Mouse (Mus musculus) forebrain, embryonic 11.5 days (tissue): ENCODE measurements around the gene Khsrp. TPM values are rescaled to one million over a fixed set of nuclear protein-coding genes. Genes with fewer than 3 reads are reported as not detected.

Experiments
- ATAC-seq: fragments of 200-750 bp; cut with Nextera tagmentation; replicated peaks from 2 replicates; pipeline ENCODE4 v1.8.0; 2017; ENCODE audit warnings: moderate TSS enrichment; ENCODE audit not compliant: low FRiP score
- DNase-seq: peaks from one replicate; pipeline ENCODE4 v3.0.0-alpha.2; 2017; ENCODE audit warnings: low spot score
- H3K27ac ChIP-seq: fragments of 300-500 bp; sonication (generic); 2 replicates; pipeline ENCODE4 v1.5.1; 2014; ENCODE audit warnings: low read depth, low read length
- H3K27me3 ChIP-seq: fragments of 300-500 bp; sonication (generic); 2 replicates; pipeline ENCODE4 v1.6.1; 2014; ENCODE audit warnings: mild to moderate bottlenecking, low read length, mixed read lengths; ENCODE audit not compliant: control insufficient read depth, insufficient read depth
- H3K36me3 ChIP-seq: fragments of 300-500 bp; sonication (generic); 2 replicates; pipeline ENCODE4 v1.6.1; 2014; ENCODE audit warnings: mild to moderate bottlenecking, low read length, moderate library complexity, mixed read lengths; ENCODE audit not compliant: control insufficient read depth, insufficient read depth
- H3K4me1 ChIP-seq: fragments of 300-500 bp; sonication (generic); replicated peaks from 2 replicates; pipeline ENCODE4 v1.6.1; 2014; ENCODE audit warnings: low read length, mixed read lengths; ENCODE audit not compliant: control insufficient read depth, insufficient read depth
- H3K4me2 ChIP-seq: fragments of 300-500 bp; sonication (generic); 2 replicates; pipeline ENCODE4 v1.6.1; 2014; ENCODE audit warnings: low read depth, mild to moderate bottlenecking, low read length, moderate library complexity, mixed read lengths; ENCODE audit not compliant: severe bottlenecking
- H3K4me3 ChIP-seq: fragments of 300-500 bp; sonication (generic); 2 replicates; pipeline ENCODE4 v1.5.1; 2014; ENCODE audit warnings: low read depth, low read length
- H3K9ac ChIP-seq: fragments of 300-500 bp; sonication (generic); 2 replicates; pipeline ENCODE4 v1.6.1; 2014; ENCODE audit warnings: low read length
- H3K9me3 ChIP-seq: fragments of 300-500 bp; sonication (generic); 2 replicates; pipeline ENCODE4 v1.6.1; 2016; ENCODE audit warnings: low read length, mixed read lengths; ENCODE audit not compliant: control insufficient read depth
- WGBS: fragments of 180-500 bp; shearing (Covaris S2); extraction: QIAGEN DNeasy Blood & Tissue Kit; methylation state at CpG from one replicate; pipeline ENCODE4 v1.1.7; 2014; 5-methylcytosine and 5-hydroxymethylcytosine counted together
- polyA plus RNA-seq: library from polyadenylated mRNA; unstranded; fragments of >200 nt; fragmentation: Nextera tagmentation; extraction: Ambion mirVana; gene quantifications from 2 replicates; pipeline ENCODE4 v1.2.1, GENCODE M21; 2014

Gene Khsrp
- 62.9 and 67.6 TPM in 2 replicates for polyA plus RNA-seq

GRCm38 (mm10) chr17:57030931-57031660, at the start of gene Khsrp:
Gene Khsrp, minus strand, starts transcription at chr17:57031522.
- H3K36me3 ChIP-seq, result peaks cover 12% of the 10 kb centered on the region
- H3K4me1 ChIP-seq, result peaks cover 11% of the 10 kb centered on the region; the same call in 1 of the 2 replicates
- DNase-seq, result peak; percentile 85
- peak; percentile 1; the same call in 1 of the 2 replicates for ATAC-seq
- H3K9ac ChIP-seq, result peak within 1 kb of the TSS; percentile 98
- H3K9me3 ChIP-seq, result no peaks in the 10 kb centered on the region
- H3K27ac ChIP-seq, result peak within 1 kb of the TSS; percentile 85
- H3K27me3 ChIP-seq, result no peaks in the 10 kb centered on the region
- H3K4me2 ChIP-seq, result peak within 1 kb of the TSS; percentile 97
- WGBS, result under 1% methylated on average over 88 of the region's 99 CpGs
- H3K4me3 ChIP-seq, result peak within 1 kb of the TSS; percentile 98

DNA sequence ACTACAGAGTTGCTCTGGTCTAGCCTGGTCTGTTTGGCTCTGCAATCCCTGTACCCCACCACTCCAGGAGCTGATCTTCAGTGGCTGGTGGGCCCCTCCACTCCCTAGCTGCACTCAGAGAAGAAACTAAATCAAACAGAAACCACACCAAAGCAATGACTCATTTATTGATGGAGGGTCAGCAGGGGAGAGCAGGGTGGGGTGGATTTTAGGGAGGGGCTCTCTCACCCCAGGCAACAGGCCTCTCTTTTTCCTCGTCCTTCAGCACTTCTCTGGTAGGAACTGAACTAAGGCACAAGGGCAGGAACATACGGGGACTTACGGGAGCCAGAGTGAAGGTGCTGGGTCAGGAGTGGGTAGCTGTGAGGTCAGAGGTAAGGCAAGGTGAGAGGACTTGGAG, 48.6 kb upstream of the Khsrp start:
- Histone ChIP-seq H3K27ac (no peak overlapping the region), H3K9ac (no peak overlapping the region), H3K4me1 (no peaks in the 10 kb centered on the region), H3K4me3 (no peak overlapping the region), H3K36me3 (no peaks in the 10 kb centered on the region), H3K9me3 (no peaks in the 10 kb centered on the region), H3K4me2 (no peak overlapping the region), H3K27me3 (no peaks in the 10 kb centered on the region)
- no peak for DNase-seq
- 75% methylated on average over 3 of the region's 3 CpGs for WGBS
- ATAC-seq, result no peak

DNA sequence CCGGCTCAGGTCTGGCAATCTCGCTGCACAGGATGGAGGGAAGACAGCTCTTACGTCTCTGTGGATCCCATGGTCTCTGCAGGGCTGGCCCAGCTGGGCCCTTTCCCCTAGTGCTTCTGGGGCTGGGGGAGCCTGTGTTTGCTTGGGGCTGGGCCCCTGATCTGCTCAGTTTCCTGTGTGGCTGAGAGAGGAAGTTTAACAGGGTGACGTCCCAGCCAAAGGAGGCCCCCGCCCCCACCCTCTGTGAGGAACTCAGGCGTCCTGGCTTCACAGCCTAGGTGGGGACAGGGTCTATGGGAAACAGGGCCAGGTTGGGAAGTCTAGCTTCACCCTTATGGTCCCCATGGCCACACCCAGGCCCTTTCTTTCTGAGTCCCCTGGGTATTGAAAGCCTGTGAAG, 47.0 kb upstream of the Khsrp start, which contains the start of gene Dennd1c:
Gene Dennd1c, minus strand, starts transcription at position 179 of the 400 bp plus-strand sequence.
- Histone ChIP-seq H3K9ac (no peak within 1 kb of the TSS), H3K4me1 (no peaks in the 10 kb centered on the region), H3K4me2 (no peak within 1 kb of the TSS), H3K27me3 (no peaks in the 10 kb centered on the region), H3K36me3 (no peaks in the 10 kb centered on the region), H3K9me3 (no peaks in the 10 kb centered on the region), H3K27ac (no peak within 1 kb of the TSS), H3K4me3 (no peak within 1 kb of the TSS)
- DNase-seq (no peak), ATAC-seq (no peak)
- WGBS, result 57% methylated on average over 6 of the region's 6 CpGs

DNA sequence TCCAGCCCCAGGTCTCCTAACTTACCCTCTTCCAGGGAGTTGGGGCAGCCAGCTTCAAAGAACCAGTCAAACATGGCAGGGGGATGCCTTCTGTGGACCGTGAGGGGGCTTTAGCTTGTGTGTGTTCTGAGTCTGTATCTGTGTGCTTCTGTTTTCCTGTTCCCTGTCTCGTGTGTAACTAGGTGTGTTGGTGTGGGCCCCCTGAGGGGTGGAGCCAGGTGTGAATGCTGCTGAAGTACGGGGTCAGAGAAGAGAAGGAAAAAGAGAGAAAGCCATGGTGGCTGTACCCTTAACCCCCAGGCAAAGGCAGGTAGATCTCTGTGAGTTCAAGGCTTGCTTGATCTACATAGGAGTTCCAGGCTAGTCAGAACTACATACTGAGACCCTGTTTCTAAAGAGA, 45.6 kb upstream of the Khsrp start:
- no peak for ATAC-seq
- Histone ChIP-seq H3K4me3 (no peak overlapping the region), H3K27ac (no peak overlapping the region), H3K9me3 (no peaks in the 10 kb centered on the region), H3K9ac (no peak overlapping the region), H3K27me3 (no peaks in the 10 kb centered on the region), H3K36me3 (no peaks in the 10 kb centered on the region), H3K4me1 (no peaks in the 10 kb centered on the region), H3K4me2 (no peak overlapping the region)
- no peak for DNase-seq
- 59% methylated on average over 3 of the region's 3 CpGs for WGBS

- Histone ChIP-seq H3K27ac (no peak overlapping the region), H3K9me3 (no peaks in the 10 kb centered on the region), H3K36me3 (no peaks in the 10 kb centered on the region; the same call in 1 of the 2 replicates), H3K4me1 (0 out of 2 replicates have a peak, but pooled peaks cover 2% of the 10 kb centered on the region), H3K4me3 (peak overlapping the region; percentile 23), H3K4me2 (peak overlapping the region; percentile 46; the same call in 1 of the 2 replicates), H3K9ac (peak overlapping the region; percentile 39; the same call in 1 of the 2 replicates), H3K27me3 (no peaks in the 10 kb centered on the region)
- 1% methylated on average over 11 of the region's 11 CpGs for WGBS
- DNase-seq, result peak; percentile 76
- peak; percentile 73 for ATAC-seq
These were observed 39.4 kb upstream of the Khsrp start for GRCm38 (mm10) chr17:57070699-57071098.

DNA sequence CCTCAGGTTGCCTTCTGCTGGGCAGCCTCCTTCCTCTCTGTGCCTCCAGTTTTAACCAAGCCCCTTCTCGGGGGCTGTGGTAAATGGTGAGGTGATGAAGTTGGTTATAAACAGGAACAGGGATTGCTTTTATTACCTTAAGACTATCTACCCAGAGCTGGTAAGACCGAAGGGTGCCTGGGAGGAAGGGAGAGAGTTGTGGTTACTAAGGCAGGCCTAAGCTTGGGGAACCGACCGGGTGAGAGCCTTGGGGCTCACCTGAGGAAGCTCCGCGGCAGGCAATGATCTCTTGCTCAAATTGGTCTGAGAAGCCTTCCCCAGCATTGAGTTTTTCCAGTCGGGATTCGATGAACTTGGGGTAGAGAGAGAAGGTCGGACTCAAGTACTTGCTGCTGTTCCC, 39.0 kb upstream of the Khsrp start:
- ATAC-seq (no peak), DNase-seq (no peak)
- Histone ChIP-seq H3K4me3 (peak overlapping the region; percentile 23), H3K9ac (peak overlapping the region; percentile 39; the same call in 1 of the 2 replicates), H3K27me3 (no peaks in the 10 kb centered on the region), H3K4me1 (0 out of 2 replicates have a peak, but pooled peaks cover 2% of the 10 kb centered on the region), H3K9me3 (no peaks in the 10 kb centered on the region), H3K4me2 (peak overlapping the region; percentile 46), H3K27ac (no peak overlapping the region), H3K36me3 (no peaks in the 10 kb centered on the region; the same call in 1 of the 2 replicates)
- 12% methylated on average over 9 of the region's 9 CpGs for WGBS

GRCm38 (mm10) chr17:57066908-57067307, 35.6 kb upstream of the Khsrp start:
- Histone ChIP-seq H3K9me3 (no peaks in the 10 kb centered on the region), H3K27me3 (peaks cover 16% of the 10 kb centered on the region), H3K36me3 (no peaks in the 10 kb centered on the region; the same call in 1 of the 2 replicates), H3K4me3 (no peak overlapping the region), H3K9ac (no peak overlapping the region), H3K27ac (no peak overlapping the region), H3K4me2 (no peak overlapping the region), H3K4me1 (peaks cover 8% of the 10 kb centered on the region; the same call in 1 of the 2 replicates)
- DNase-seq (no peak), ATAC-seq (no peak)
- 61% methylated on average over 5 of the region's 5 CpGs for WGBS

- 6% methylated on average over 8 of the region's 8 CpGs for WGBS
- Histone ChIP-seq H3K27me3 (peaks cover 27% of the 10 kb centered on the region), H3K36me3 (no peaks in the 10 kb centered on the region), H3K9me3 (no peaks in the 10 kb centered on the region), H3K4me3 (no peak overlapping the region), H3K4me2 (no peak overlapping the region), H3K9ac (no peak overlapping the region), H3K27ac (no peak overlapping the region), H3K4me1 (peaks cover 16% of the 10 kb centered on the region; the same call in 1 of the 2 replicates)
- ATAC-seq, result no peak
- DNase-seq, result no peak
These were observed 31.7 kb upstream of the Khsrp start for GRCm38 (mm10) chr17:57063031-57063430.
